Mouse (Mus musculus) spleen, adult 2 months (tissue): ENCODE measurements around the gene B3galt5. TPM values are rescaled to one million over a fixed set of nuclear protein-coding genes. Genes with fewer than 3 reads are reported as not detected.

Experiments used
- DNase-seq, 2 experiments: peaks; one replicate each; pipeline versions ENCODE4 v3.0.0 to v3.0.0-alpha.2; 2012 to 2021; ENCODE audit warnings: low spot score in 2 of 2, low read depth in 1 of 2
- H3K27ac ChIP-seq: fragments of 200-500 bp; 2 replicates; pipeline ENCODE4 v1.5.1; 2012; ENCODE audit warnings: low read length, inconsistent platforms; ENCODE audit not compliant: insufficient read depth
- H3K27me3 ChIP-seq: fragments of 200-500 bp; 2 replicates; pipeline ENCODE4 v1.6.1; 2012; ENCODE audit warnings: mild to moderate bottlenecking, moderate library complexity, low read length, inconsistent platforms; ENCODE audit not compliant: control insufficient read depth, insufficient read depth
- H3K36me3 ChIP-seq: fragments of 200-500 bp; 2 replicates; pipeline ENCODE4 v1.6.1; 2012; ENCODE audit warnings: mild to moderate bottlenecking, low read length, inconsistent platforms; ENCODE audit not compliant: control insufficient read depth, insufficient read depth
- H3K4me1 ChIP-seq: fragments of 200-500 bp; 2 replicates; pipeline ENCODE4 v1.6.1; 2011; ENCODE audit warnings: inconsistent platforms; ENCODE audit not compliant: control insufficient read depth, insufficient read depth, insufficient read length
- H3K4me3 ChIP-seq: fragments of 200-500 bp; 2 replicates; pipeline ENCODE4 v1.5.1; 2011; ENCODE audit warnings: mild to moderate bottlenecking, inconsistent platforms; ENCODE audit not compliant: insufficient read depth, insufficient read length; ENCODE audit errors: extremely low read depth
- CTCF ChIP-seq: fragments of 200-500 bp; IDR thresholded peaks from 2 replicates; pipeline ENCODE4 v1.5.1; 2011; ENCODE audit warnings: mild to moderate bottlenecking, inconsistent platforms; ENCODE audit not compliant: insufficient read depth, insufficient read length, insufficient replicate concordance; ENCODE audit errors: extremely low read depth
- POLR2A ChIP-seq: fragments of 200-500 bp; IDR thresholded peaks from 2 replicates; pipeline ENCODE4 v1.6.1; 2011; ENCODE audit warnings: low read depth, low read length, inconsistent platforms
- WGBS: fragments of 180-500 bp; shearing (Covaris S2); methylation state at CpG from one replicate; pipeline ENCODE4 v1.1.7; 2018; 5-methylcytosine and 5-hydroxymethylcytosine counted together
- polyA plus RNA-seq: library from polyadenylated mRNA; depleted of rRNA; stranded (reverse); fragments of >200 nt; gene quantifications from 2 replicates; pipeline ENCODE4 v1.2.3, GENCODE M21; 2012

The B3galt5 gene
- polyA plus RNA-seq, 1 experiment, result 0.13 TPM

DNA sequence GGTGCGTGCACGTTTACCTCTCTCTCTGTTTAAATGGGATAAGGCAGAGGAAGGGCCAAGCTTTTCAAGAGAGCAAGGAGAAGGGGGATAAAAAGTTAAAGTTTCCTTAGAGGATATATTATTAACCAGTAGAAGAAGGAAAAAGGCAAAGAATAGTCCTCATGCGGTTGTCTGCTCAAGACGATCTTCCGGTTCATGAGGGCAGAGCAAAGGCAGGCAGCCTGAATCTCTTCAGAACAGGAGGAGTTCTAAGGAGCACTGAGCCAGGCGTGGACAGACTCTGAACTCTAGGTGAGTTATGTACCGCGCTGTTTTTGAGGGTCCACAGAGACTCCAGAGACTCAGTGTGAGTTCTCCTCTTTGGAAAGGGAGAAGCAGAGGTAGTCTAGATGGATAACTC is 22.8 kb downstream of the B3galt5 start:
- Histone ChIP-seq H3K36me3 (no peaks in the 10 kb centered on the region), H3K27ac (no peak overlapping the region), H3K4me3 (no peak overlapping the region), H3K27me3 (no peaks in the 10 kb centered on the region), H3K4me1 (no peaks in the 10 kb centered on the region)
- no peak for DNase-seq
- TF ChIP-seq POLR2A (no peak), CTCF (no peak)
- 95% methylated on average over 8 of the region's 8 CpGs for WGBS

DNA sequence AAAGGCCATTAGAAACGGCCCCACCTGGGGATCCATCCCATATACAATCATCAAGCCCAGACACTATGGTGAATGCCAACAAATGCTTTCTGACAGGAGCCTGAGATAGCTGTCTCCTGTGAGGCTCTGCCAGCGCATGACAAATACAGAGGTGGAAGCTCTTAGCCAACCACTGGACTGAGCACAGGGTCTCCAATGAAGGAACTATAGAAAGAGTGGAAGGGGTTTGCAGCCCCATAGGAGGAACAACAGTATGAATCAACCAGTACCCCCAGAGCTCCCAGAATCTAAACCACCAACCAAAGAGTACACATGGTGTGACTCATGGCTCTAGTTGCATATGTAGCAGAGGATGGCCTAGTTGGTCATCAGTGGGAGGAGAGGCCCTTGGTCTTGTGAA is 36.1 kb downstream of the B3galt5 start:
- 85% methylated on average over 2 of the region's 2 CpGs for WGBS
- Histone ChIP-seq H3K4me1 (no peaks in the 10 kb centered on the region; the same call in 1 of the 2 replicates), H3K27ac (no peak overlapping the region), H3K27me3 (no peaks in the 10 kb centered on the region), H3K4me3 (no peak overlapping the region), H3K36me3 (no peaks in the 10 kb centered on the region)
- DNase-seq, result no peak
- no peak for TF ChIP-seq POLR2A
- TF ChIP-seq CTCF, result no peak

DNA sequence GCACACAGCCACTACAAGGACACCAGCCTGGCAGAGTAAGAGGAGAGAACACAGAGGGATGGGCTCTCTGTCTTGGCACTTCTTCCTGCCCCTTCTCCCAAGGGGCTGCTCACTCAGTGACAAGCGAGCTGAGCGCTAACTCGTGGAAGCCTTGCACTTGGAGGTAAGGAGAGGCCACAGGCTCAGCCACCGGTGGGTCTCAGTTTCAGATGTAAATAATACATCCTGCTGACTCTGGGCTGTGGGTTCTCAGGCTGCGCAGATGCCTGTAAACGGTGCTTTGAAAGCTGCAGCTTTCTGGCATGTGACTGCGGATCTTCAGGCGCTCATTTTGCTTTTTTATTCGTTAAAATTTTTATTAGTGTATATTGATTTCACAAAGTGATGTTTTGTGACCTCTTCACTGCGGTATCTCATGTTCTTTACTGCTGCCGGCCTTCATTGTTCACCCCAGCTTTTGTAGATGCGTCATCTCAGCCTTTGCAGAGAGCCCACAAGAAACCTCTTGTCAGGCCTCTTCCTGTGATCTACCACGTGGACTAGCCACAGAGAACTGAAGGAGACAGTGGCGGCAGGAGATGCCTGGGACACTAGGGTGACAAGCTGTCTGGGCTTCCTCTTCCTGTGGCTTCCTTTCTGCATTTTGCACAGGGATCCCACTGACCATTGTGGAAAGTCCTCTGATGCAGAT is 37.5 kb downstream of the B3galt5 start:
- 9% methylated on average over 14 of the region's 14 CpGs for WGBS
- H3K27ac ChIP-seq, result peak overlapping the region; percentile 5; the same call in 1 of the 2 replicates
- peak in 1 of 2 experiments; percentile 14 for DNase-seq
- H3K4me1 ChIP-seq, result no peaks in the 10 kb centered on the region; the same call in 1 of the 2 replicates
- no peak for TF ChIP-seq CTCF
- TF ChIP-seq POLR2A, result no peak
- H3K36me3 ChIP-seq, result no peaks in the 10 kb centered on the region
- no peak overlapping the region for H3K4me3 ChIP-seq
- no peaks in the 10 kb centered on the region for H3K27me3 ChIP-seq

DNA sequence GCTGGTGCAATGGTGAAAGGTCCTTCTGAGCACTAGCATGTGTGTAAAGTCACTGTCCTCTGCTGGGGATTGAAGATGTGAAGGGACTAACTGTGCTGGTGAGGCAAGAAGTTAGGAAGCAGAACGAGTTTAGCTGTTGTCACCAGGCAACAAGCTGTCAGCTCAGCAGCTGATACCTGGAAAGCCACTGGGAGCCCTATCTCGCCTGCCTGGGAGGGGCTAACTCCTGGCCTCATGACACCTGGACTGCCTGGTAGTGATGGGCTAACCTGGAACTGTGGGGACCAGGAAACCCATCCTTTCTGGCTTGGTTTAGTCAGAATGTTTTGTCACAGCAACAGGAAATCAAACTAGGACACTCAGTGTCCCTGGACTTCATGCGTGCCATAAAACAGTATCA is 41.0 kb downstream of the B3galt5 start:
- no peaks in the 10 kb centered on the region for H3K36me3 ChIP-seq
- no peak overlapping the region for H3K4me3 ChIP-seq
- no peaks in the 10 kb centered on the region; the same call in none of the 2 replicates for H3K4me1 ChIP-seq
- no peak for DNase-seq
- 78% methylated on average over 3 of the region's 3 CpGs for WGBS
- H3K27me3 ChIP-seq, result no peaks in the 10 kb centered on the region
- H3K27ac ChIP-seq, result no peak overlapping the region
- TF ChIP-seq POLR2A, result no peak
- TF ChIP-seq CTCF, result no peak

DNA sequence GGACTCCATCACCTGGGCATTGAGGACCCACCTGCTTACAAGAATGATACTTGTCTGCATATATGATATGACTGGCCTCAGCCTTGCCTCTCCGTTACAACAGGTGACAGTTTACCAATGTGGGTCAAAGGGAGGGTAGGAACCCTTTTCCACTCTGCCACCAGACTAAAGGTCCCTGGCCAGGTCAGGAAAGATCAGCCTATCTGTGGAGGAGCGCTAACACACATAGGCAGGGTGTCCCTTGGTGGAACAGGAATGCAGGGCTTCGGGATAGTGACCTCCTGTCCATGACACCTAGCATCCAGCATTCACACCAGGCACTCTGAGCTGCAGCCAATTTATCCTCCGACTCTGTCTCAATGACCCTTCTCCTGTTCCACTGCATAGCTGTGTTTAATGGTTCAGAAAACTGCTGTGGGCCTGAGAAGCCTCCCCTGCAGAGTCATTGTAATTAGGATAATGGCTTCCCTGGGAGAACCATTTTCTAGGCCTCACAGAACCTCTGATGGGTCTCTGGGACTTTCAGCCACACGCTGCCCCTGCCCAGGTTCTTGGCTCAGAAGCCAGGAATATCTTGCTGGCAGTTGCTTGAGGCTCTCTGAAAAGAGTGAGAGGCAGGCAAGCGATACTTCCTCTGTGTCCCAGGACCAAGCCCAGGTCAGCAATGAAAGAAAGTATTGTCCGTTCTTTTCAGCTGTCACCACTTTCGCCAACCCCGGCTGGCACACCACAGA is 43.1 kb downstream of the B3galt5 start:
- Histone ChIP-seq H3K36me3 (no peaks in the 10 kb centered on the region), H3K4me3 (no peak overlapping the region), H3K27me3 (0 out of 2 replicates have a peak, but pooled peaks cover 1% of the 10 kb centered on the region), H3K4me1 (no peaks in the 10 kb centered on the region; the same call in 1 of the 2 replicates), H3K27ac (no peak overlapping the region)
- WGBS, result 84% methylated on average over 9 of the region's 9 CpGs
- TF ChIP-seq CTCF (no peak), POLR2A (no peak)
- DNase-seq, result no peak

DNA sequence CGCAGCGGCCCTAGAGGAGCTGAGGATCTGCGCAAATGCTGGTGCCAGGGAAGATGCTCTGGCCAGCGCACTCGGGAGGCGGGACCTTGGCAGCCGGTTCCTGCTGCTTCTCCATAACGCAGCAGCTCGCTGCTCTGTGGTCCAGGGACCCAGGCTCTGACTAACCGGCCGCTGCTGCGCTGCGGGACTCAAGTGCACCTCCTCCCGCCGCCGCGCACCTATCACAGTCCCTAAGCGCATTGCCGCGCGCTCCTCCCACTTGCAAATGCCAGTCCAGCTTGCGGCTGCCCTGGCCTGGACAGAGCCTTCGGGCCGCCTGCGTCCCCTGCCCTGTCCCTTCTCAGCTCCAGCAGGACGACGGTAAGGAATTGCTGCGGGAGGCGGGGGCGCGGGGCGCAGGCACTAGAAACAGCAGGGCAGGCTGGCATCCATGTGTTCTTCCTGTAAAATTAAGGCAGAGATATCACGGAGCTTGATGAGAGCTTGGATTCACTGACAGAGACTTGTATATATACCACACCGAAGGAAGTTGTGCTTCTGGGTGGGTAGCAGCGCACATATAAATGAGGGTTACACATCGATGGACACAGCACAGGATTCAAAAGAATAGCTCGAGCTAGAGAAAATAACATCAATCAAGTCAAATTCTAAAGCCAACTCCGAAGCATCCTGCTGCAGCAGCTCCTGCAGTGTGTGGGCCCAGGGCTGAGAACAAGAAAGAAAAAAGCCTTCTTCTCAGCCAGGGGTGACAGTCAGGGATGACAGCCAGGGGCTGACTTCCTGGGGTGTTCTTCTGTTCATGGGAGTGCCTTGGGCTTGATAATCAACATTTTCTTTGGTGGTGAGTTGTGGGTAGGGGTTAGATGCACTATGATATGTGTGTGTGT is 45.4 kb downstream of the B3galt5 start:
- no peak for TF ChIP-seq POLR2A
- no peak for TF ChIP-seq CTCF
- Histone ChIP-seq H3K4me3 (no peak overlapping the region), H3K27me3 (0 out of 2 replicates have a peak, but pooled peaks cover 1% of the 10 kb centered on the region), H3K27ac (no peak overlapping the region), H3K4me1 (no peaks in the 10 kb centered on the region; the same call in 1 of the 2 replicates), H3K36me3 (no peaks in the 10 kb centered on the region)
- WGBS, result 18% methylated on average over 38 of the region's 38 CpGs
- DNase-seq, result no peak
